Mouse (Mus musculus): ENCODE results near the gene Fgfr2. TPM values are rescaled to one million over a fixed set of nuclear protein-coding genes. Genes with fewer than 3 reads are reported as not detected.

The Fgfr2 gene
- polyA plus RNA-seq, 1 experiment: 1.7 TPM

GRCm38 (mm10) chr7:132859042-132859958 is 263.9 kb downstream of the Fgfr2 start, which contains the start of gene Abraxas2:
Gene Abraxas2 (plus strand): TSS chr7:132859225.
- H3K79me3 ChIP-seq (ENCODE audit: low read depth): peaks cover 21% of the 10 kb centered on the region
- peak within 1 kb of the TSS; percentile 83 for H3ac ChIP-seq (ENCODE audit: control insufficient read depth, insufficient read length, low read depth)
- no peaks in the 10 kb centered on the region for H3K36me3 ChIP-seq (ENCODE audit: control insufficient read depth, insufficient read depth)
- H3K4me3 ChIP-seq (ENCODE audit: insufficient read depth, poor library complexity, severe bottlenecking): peak within 1 kb of the TSS; percentile 72
- peaks cover 47% of the 10 kb centered on the region for H3K79me2 ChIP-seq (ENCODE audit: control insufficient read depth, insufficient read depth)
- no peaks in the 10 kb centered on the region for H3K27me3 ChIP-seq (ENCODE audit: control insufficient read depth, insufficient read depth, insufficient read length)
- TF ChIP-seq CTCF (IDR thresholded peaks at IDR 0.05; ENCODE audit: control insufficient read depth, insufficient read depth, insufficient read length): no peak

GRCm38 (mm10) chr7:132858043-132858608 is 265.0 kb downstream of the Fgfr2 start:
- Histone ChIP-seq H3K79me3 (ENCODE audit: low read depth) (peaks cover 18% of the 10 kb centered on the region), H3K79me2 (ENCODE audit: control insufficient read depth, insufficient read depth) (peaks cover 35% of the 10 kb centered on the region), H3K27me3 (ENCODE audit: control insufficient read depth, insufficient read depth, insufficient read length) (no peaks in the 10 kb centered on the region), H3K36me3 (ENCODE audit: control insufficient read depth, insufficient read depth) (no peaks in the 10 kb centered on the region), H3ac (ENCODE audit: control insufficient read depth, insufficient read length, low read depth) (no peak overlapping the region), H3K4me3 (ENCODE audit: insufficient read depth, poor library complexity, severe bottlenecking) (no peak overlapping the region)
- TF ChIP-seq MYOD1 (IDR thresholded peaks at IDR 0.05; ENCODE audit: control insufficient read depth, insufficient read length, low read depth) (no peak), CEBPB (IDR thresholded peaks at IDR 0.05; ENCODE audit: low read depth) (no peak), MAX (IDR thresholded peaks at IDR 0.05) (no peak), MYOG (IDR thresholded peaks at IDR 0.05; ENCODE audit: control insufficient read depth, extremely low read depth, insufficient read length) (no peak), CTCF (IDR thresholded peaks at IDR 0.05; ENCODE audit: control insufficient read depth, insufficient read depth, insufficient read length) (no peak), USF1 (IDR thresholded peaks at IDR 0.05; ENCODE audit: low read depth) (no peak), FOSL1 (IDR thresholded peaks at IDR 0.05; ENCODE audit: insufficient read depth, low read length, poor library complexity, severe bottlenecking) (no peak)

GRCm38 (mm10) chr7:132856083-132856482 is 267.1 kb downstream of the Fgfr2 start:
- Histone ChIP-seq H3K36me3 (ENCODE audit: control insufficient read depth, insufficient read depth) (no peaks in the 10 kb centered on the region), H3K79me2 (ENCODE audit: control insufficient read depth, insufficient read depth) (peaks cover 24% of the 10 kb centered on the region), H3K27me3 (ENCODE audit: control insufficient read depth, insufficient read depth, insufficient read length) (no peaks in the 10 kb centered on the region), H3ac (ENCODE audit: control insufficient read depth, insufficient read length, low read depth) (no peak overlapping the region), H3K79me3 (ENCODE audit: low read depth) (peaks cover 9% of the 10 kb centered on the region), H3K4me3 (ENCODE audit: insufficient read depth, poor library complexity, severe bottlenecking) (no peak overlapping the region)
- TF ChIP-seq FOSL1 (IDR thresholded peaks at IDR 0.05; ENCODE audit: insufficient read depth, low read length, poor library complexity, severe bottlenecking) (no peak), MYOD1 (IDR thresholded peaks at IDR 0.05; ENCODE audit: control insufficient read depth, insufficient read length, low read depth) (no peak), MAX (IDR thresholded peaks at IDR 0.05) (no peak), USF1 (IDR thresholded peaks at IDR 0.05; ENCODE audit: low read depth) (no peak), MYOG (IDR thresholded peaks at IDR 0.05; ENCODE audit: control insufficient read depth, extremely low read depth, insufficient read length) (no peak), CTCF (IDR thresholded peaks at IDR 0.05; ENCODE audit: control insufficient read depth, insufficient read depth, insufficient read length) (no peak), CEBPB (IDR thresholded peaks at IDR 0.05; ENCODE audit: low read depth) (no peak)

GRCm38 (mm10) chr7:132853946-132854345 is 269.2 kb downstream of the Fgfr2 start:
- peaks cover 16% of the 10 kb centered on the region for H3K79me2 ChIP-seq (ENCODE audit: control insufficient read depth, insufficient read depth)
- no peaks in the 10 kb centered on the region for H3K27me3 ChIP-seq (ENCODE audit: control insufficient read depth, insufficient read depth, insufficient read length)
- peaks cover 16% of the 10 kb centered on the region for H3K36me3 ChIP-seq (ENCODE audit: control insufficient read depth, insufficient read depth)
- H3K79me3 ChIP-seq (ENCODE audit: low read depth): peaks cover 1% of the 10 kb centered on the region
- H3K4me3 ChIP-seq (ENCODE audit: insufficient read depth, poor library complexity, severe bottlenecking): no peak overlapping the region
- H3ac ChIP-seq (ENCODE audit: control insufficient read depth, insufficient read length, low read depth): no peak overlapping the region
- TF ChIP-seq CTCF (IDR thresholded peaks at IDR 0.05; ENCODE audit: control insufficient read depth, insufficient read depth, insufficient read length) (no peak), MYOD1 (IDR thresholded peaks at IDR 0.05; ENCODE audit: control insufficient read depth, insufficient read length, low read depth) (no peak), FOSL1 (IDR thresholded peaks at IDR 0.05; ENCODE audit: insufficient read depth, low read length, poor library complexity, severe bottlenecking) (no peak)

GRCm38 (mm10) chr7:132853361-132853760 is 269.8 kb downstream of the Fgfr2 start:
- Histone ChIP-seq H3K79me2 (ENCODE audit: control insufficient read depth, insufficient read depth) (peaks cover 16% of the 10 kb centered on the region), H3K36me3 (ENCODE audit: control insufficient read depth, insufficient read depth) (peaks cover 22% of the 10 kb centered on the region), H3K4me3 (ENCODE audit: insufficient read depth, poor library complexity, severe bottlenecking) (no peak overlapping the region), H3ac (ENCODE audit: control insufficient read depth, insufficient read length, low read depth) (no peak overlapping the region), H3K79me3 (ENCODE audit: low read depth) (peaks cover 1% of the 10 kb centered on the region), H3K27me3 (ENCODE audit: control insufficient read depth, insufficient read depth, insufficient read length) (no peaks in the 10 kb centered on the region)
- TF ChIP-seq MYOG (IDR thresholded peaks at IDR 0.05; ENCODE audit: control insufficient read depth, extremely low read depth, insufficient read length): no peak
